Mouse (Mus musculus): Measurements from ENCODE around the gene Six6. TPM values are rescaled to one million over a fixed set of nuclear protein-coding genes. Genes with fewer than 3 reads are reported as not detected.
A peak's percentile ranks its signal among the peaks of the same experiment; 100 is the strongest.

The Six6 gene
- polyA plus RNA-seq, 1 experiment from 2014 or later = 1.8 TPM

GRCm38 (mm10) chr12:72973161-72973560, 33.5 kb downstream of the Six6 start:
- Histone ChIP-seq H3K4me1 (peaks cover 11% of the 10 kb centered on the region), H3K27me3 (ENCODE audit: low read depth, poor library complexity, severe bottlenecking) (peaks cover 94% of the 10 kb centered on the region), H3K27ac (replicated peaks) (no peak overlapping the region), H3K36me3 (no peaks in the 10 kb centered on the region), H3K9me3 (replicated peaks) (no peaks in the 10 kb centered on the region), H3K4me3 (no peak overlapping the region)
- WGBS = 21% methylated on average over 6 of the region's 6 CpGs
- DNase-seq (ENCODE audit: low spot score) = peak; percentile 36

DNA sequence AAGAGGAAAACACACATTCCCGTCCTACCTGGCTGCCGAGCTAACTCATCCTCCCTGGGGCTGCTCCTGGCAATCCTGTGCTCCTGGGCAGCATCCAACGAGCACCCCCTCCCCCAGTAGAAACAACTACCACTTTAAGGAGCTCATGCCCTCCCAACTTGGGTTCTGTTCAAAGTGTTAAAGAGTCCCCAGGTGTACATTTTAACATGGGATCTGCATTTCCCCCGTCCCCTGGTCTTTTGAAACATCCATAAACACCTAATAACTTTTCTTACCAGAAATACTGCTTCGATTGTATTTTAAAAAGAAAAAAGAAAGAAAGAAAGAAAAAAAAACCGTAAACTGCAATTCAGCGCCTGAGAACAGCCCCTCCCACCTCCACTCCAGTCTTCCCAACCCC, 36.5 kb downstream of the Six6 start:
- Histone ChIP-seq H3K27me3 (ENCODE audit: low read depth, poor library complexity, severe bottlenecking) (peaks cover 78% of the 10 kb centered on the region), H3K27ac (replicated peaks) (no peak overlapping the region), H3K4me1 (peaks cover 11% of the 10 kb centered on the region), H3K36me3 (no peaks in the 10 kb centered on the region), H3K4me3 (peak overlapping the region; percentile 38), H3K9me3 (replicated peaks) (no peaks in the 10 kb centered on the region)
- 6% methylated on average over 7 of the region's 7 CpGs for WGBS
- no peak for DNase-seq (ENCODE audit: low spot score)

GRCm38 (mm10) chr12:72976718-72977117, 37.0 kb downstream of the Six6 start:
- WGBS = 2% methylated on average over 12 of the region's 12 CpGs
- no peak overlapping the region for H3K27ac ChIP-seq (replicated peaks)

GRCm38 (mm10) chr12:72977851-72978250, 38.2 kb downstream of the Six6 start:
- no peak overlapping the region for H3K27ac ChIP-seq (replicated peaks)
- H3K4me1 ChIP-seq = peaks cover 11% of the 10 kb centered on the region
- H3K4me3 ChIP-seq = no peak overlapping the region
- H3K27me3 ChIP-seq (ENCODE audit: low read depth, poor library complexity, severe bottlenecking) = peaks cover 77% of the 10 kb centered on the region
- no peaks in the 10 kb centered on the region for H3K9me3 ChIP-seq (replicated peaks)
- no peaks in the 10 kb centered on the region for H3K36me3 ChIP-seq
- 82% methylated on average over 3 of the region's 3 CpGs for WGBS
- no peak for DNase-seq (ENCODE audit: low spot score)

More at GRCm38 (mm10) chr12:72976718-72977117, 37.0 kb downstream of the Six6 start:
- H3K36me3 ChIP-seq = no peaks in the 10 kb centered on the region
- DNase-seq (ENCODE audit: low spot score) = peak; percentile 77
- peak overlapping the region; percentile 38 for H3K4me3 ChIP-seq
- no peaks in the 10 kb centered on the region for H3K9me3 ChIP-seq (replicated peaks)
- H3K27me3 ChIP-seq (ENCODE audit: low read depth, poor library complexity, severe bottlenecking) = peaks cover 77% of the 10 kb centered on the region
- peaks cover 11% of the 10 kb centered on the region for H3K4me1 ChIP-seq

DNA sequence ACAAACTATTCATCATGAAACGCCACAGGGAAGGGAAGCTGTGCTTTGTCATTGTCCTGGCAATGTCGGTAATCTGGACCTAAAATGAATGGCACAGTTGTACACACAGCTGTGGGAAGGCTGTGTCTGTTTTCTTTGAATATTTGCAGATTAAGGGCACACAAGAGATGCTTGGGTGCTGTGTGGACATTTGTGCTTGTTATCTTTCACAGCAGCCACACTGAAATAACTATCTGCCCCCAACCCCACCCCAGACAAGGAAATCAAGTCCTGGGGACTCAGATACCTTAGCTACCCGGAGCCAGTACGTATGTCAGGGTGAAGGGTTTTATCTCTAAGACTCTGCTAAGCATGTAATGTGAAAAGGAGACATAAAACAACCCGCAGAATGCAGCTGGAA, 39.5 kb downstream of the Six6 start:
- no peak for DNase-seq (ENCODE audit: low spot score)
- no peaks in the 10 kb centered on the region for H3K36me3 ChIP-seq
- H3K27me3 ChIP-seq (ENCODE audit: low read depth, poor library complexity, severe bottlenecking) = peaks cover 66% of the 10 kb centered on the region
- WGBS = 73% methylated on average over 5 of the region's 5 CpGs
- H3K4me1 ChIP-seq = peaks cover 11% of the 10 kb centered on the region
- no peak overlapping the region for H3K4me3 ChIP-seq
- no peaks in the 10 kb centered on the region for H3K9me3 ChIP-seq (replicated peaks)
- no peak overlapping the region for H3K27ac ChIP-seq (replicated peaks)

- H3K4me3 ChIP-seq = no peak overlapping the region
- 81% methylated on average over 10 of the region's 10 CpGs for WGBS
- no peak for DNase-seq (ENCODE audit: low spot score)
- H3K36me3 ChIP-seq = no peaks in the 10 kb centered on the region
- H3K27me3 ChIP-seq (ENCODE audit: low read depth, poor library complexity, severe bottlenecking) = peaks cover 33% of the 10 kb centered on the region
- no peaks in the 10 kb centered on the region for H3K4me1 ChIP-seq
- H3K27ac ChIP-seq (replicated peaks) = no peak overlapping the region
- H3K9me3 ChIP-seq (replicated peaks) = no peaks in the 10 kb centered on the region
Observed at GRCm38 (mm10) chr12:72982616-72983015, 42.9 kb downstream of the Six6 start.

GRCm38 (mm10) chr12:72983071-72983857, 43.6 kb downstream of the Six6 start:
- DNase-seq (ENCODE audit: low spot score) = no peak
- Histone ChIP-seq H3K9me3 (replicated peaks) (no peaks in the 10 kb centered on the region), H3K4me3 (no peak overlapping the region), H3K27ac (replicated peaks) (no peak overlapping the region), H3K27me3 (ENCODE audit: low read depth, poor library complexity, severe bottlenecking) (peaks cover 28% of the 10 kb centered on the region), H3K4me1 (no peaks in the 10 kb centered on the region), H3K36me3 (no peaks in the 10 kb centered on the region)
- 88% methylated on average over 8 of the region's 8 CpGs for WGBS

Other genes with a start within 250 kb of the Six6 start
- gene Ppm1a, start 182.4 kb upstream of the Six6 start, polyA plus RNA-seq (2016; fragmentation: Nextera tagmentation; extraction: Ambion mirVana) = 41.7 and 48.2 TPM in 2 replicates
- 1.8 and 2.3 TPM in 2 replicates for gene 4930447C04Rik, start 882 bp downstream of the Six6 start, polyA plus RNA-seq (2016; fragmentation: Nextera tagmentation; extraction: Ambion mirVana)
- 8.3 and 8.5 TPM in 2 replicates for gene Six1, start 114.0 kb downstream of the Six6 start, polyA plus RNA-seq (2016; fragmentation: Nextera tagmentation; extraction: Ambion mirVana)
- 3.1 and 3.9 TPM in 2 replicates for gene Six4, start 173.6 kb downstream of the Six6 start, polyA plus RNA-seq (2016; fragmentation: Nextera tagmentation; extraction: Ambion mirVana)
- 29.1 and 35.3 TPM in 2 replicates for gene Mnat1, start 183.8 kb downstream of the Six6 start, polyA plus RNA-seq (2016; fragmentation: Nextera tagmentation; extraction: Ambion mirVana)